Mouse (Mus musculus) neural tube, embryonic 12.5 days (tissue): ENCODE data around the gene Bud13. TPM values are rescaled to one million over a fixed set of nuclear protein-coding genes. Genes with fewer than 3 reads are reported as not detected.

Experiments
- polyA plus RNA-seq: library from polyadenylated mRNA; unstranded; fragments of >200 nt; fragmentation: Nextera tagmentation; extraction: Ambion mirVana; gene quantifications from 2 replicates; pipeline ENCODE4 v1.2.1, GENCODE M21; 2016

Bud13 gene
- polyA plus RNA-seq, 1 experiment from 2014 or later, result 20.4 TPM

Other genes with a start within 250 kb of the Bud13 start
- gene Apoa1, start 54.4 kb upstream of the Bud13 start, polyA plus RNA-seq, result 2.4 and 4.4 TPM in 2 replicates
- not detected in 2 replicates for gene Apoc3, start 47.4 kb upstream of the Bud13 start, polyA plus RNA-seq
- not detected in 2 replicates for gene Apoa4, start 42.3 kb upstream of the Bud13 start, polyA plus RNA-seq
- gene Apoa5, start 14.4 kb upstream of the Bud13 start, polyA plus RNA-seq, result not detected in 2 replicates
- 58.0 and 60.7 TPM in 2 replicates for gene Zpr1, start 9.9 kb upstream of the Bud13 start, polyA plus RNA-seq
- gene 4931429L15Rik, start 37.0 kb downstream of the Bud13 start, polyA plus RNA-seq, result 0.18 TPM in 1 of 2 replicates, not detected in the other